Mouse (Mus musculus) cerebellum, adult 2 months (tissue): ENCODE results near the gene Usp49.

ENCODE experiments used
- CTCF ChIP-seq: fragments of 200-500 bp; IDR thresholded peaks from 2 replicates; pipeline ENCODE4 v1.5.1; 2011; ENCODE audit warnings: low read depth, mild to moderate bottlenecking, control low read depth, low read length, moderate library complexity, borderline replicate concordance; ENCODE audit not compliant: insufficient read depth
- POLR2A ChIP-seq: fragments of 200-500 bp; IDR thresholded peaks from 2 replicates; pipeline ENCODE4 v1.6.1; 2011; ENCODE audit warnings: low read length, control low read depth, borderline replicate concordance; ENCODE audit not compliant: insufficient read depth

GRCm38 (mm10) chr17:47648966-47649365 is 18.5 kb downstream of the Usp49 start:
- TF ChIP-seq CTCF (no peak), POLR2A (no peak)
